Mouse (Mus musculus): ENCODE measurements around the gene Adam1a. TPM values are rescaled to one million over a fixed set of nuclear protein-coding genes. Genes with fewer than 3 reads are reported as not detected.
"Not testable (repeated sequence)": the region's sequence is repeated elsewhere in the genome, so short reads cannot be mapped to it uniquely, and the experiment has no call there.

Adam1a gene
- polyA plus RNA-seq, 1 experiment: 34.1 TPM

DNA sequence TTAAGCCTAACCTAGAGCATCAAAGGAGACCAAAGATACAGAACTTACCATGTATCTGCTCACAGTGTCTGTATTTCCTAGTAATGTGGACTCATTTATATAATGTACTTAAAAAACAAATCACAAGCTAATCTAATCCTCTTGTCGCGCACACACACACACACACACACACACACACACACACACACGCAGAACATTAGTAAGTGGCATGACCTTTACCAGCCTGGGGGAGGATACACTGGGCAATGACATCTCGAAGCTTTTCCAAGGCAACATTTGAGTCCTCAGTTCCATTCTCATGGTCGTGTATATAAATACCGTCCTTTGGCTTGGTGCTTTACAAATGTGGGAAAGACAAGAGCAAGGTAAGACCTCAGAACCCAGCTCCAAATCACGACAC is 18.8 kb downstream of the Adam1a start:
- TF ChIP-seq POLR2A (IDR thresholded peaks at IDR 0.05; ENCODE audit: borderline replicate concordance, extremely low read depth, insufficient read depth, insufficient read length, poor library complexity, severe bottlenecking) (no peak), CTCF (IDR thresholded peaks at IDR 0.05; ENCODE audit: borderline replicate concordance, extremely low read depth, insufficient read depth, insufficient read length) (no peak)
- no peak for DNase-seq (ENCODE audit: low read depth)

DNA sequence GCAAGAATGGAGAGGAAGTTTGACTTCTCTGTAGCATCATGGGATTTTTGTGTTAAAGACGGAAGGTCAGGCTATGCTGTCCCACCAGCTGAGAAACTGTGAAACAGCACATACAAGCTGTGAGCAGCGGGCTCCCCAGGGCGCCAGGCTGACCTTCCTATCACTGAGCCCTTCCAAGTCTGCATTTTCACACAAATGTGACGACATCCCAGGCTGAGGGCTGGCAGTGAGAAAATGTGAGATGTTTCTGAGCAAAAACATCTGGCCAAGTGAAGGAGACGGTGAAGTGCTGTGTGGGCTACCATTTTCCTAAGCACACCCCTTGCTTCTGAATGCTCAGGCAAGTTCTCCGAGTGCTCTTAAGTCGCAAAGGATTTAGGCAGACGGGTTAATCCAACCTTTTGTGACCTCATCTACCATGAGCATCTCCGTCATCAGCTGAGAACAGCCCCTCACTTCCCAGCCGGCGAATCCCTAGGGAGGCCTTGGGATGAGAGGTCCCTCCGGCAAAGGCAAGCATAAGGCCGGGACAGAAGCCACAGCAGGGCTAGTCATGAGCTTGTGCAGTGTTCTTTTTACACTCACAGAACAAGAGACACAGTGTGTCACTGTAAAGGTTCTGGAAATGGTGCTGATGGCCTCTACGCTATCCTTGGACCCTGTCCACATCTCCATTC is 19.4 kb downstream of the Adam1a start:
- TF ChIP-seq POLR2A (IDR thresholded peaks at IDR 0.05; ENCODE audit: borderline replicate concordance, extremely low read depth, insufficient read depth, insufficient read length, poor library complexity, severe bottlenecking) (no peak), CTCF (IDR thresholded peaks at IDR 0.05; ENCODE audit: borderline replicate concordance, extremely low read depth, insufficient read depth, insufficient read length) (no peak)
- DNase-seq (ENCODE audit: low read depth): no peak

DNA sequence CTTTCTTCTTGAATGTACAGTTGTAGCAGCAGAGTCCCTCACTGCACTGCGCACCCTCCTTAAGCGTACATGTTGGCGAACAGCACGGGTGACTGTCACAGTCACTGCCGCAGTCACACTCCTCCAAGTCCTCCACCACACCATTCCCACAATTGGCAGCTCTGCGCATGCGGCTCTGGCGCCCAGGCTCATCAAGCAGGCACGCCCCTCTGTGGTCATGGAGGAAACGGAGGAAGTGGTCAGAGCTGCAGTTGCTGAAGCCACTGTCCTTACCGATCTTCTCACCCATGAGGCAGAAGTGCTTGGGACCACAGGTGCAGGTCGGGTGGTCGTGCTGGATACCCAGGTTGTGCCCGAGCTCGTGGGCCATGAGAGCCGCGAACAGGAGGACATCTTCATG is 25.5 kb downstream of the Adam1a start:
- not testable (repeated sequence) for DNase-seq (ENCODE audit: low read depth)

- DNase-seq (ENCODE audit: low read depth): no peak
- TF ChIP-seq CTCF (IDR thresholded peaks at IDR 0.05; ENCODE audit: borderline replicate concordance, extremely low read depth, insufficient read depth, insufficient read length) (no peak), POLR2A (IDR thresholded peaks at IDR 0.05; ENCODE audit: borderline replicate concordance, extremely low read depth, insufficient read depth, insufficient read length, poor library complexity, severe bottlenecking) (no peak)
Measured at GRCm38 (mm10) chr5:121518983-121519382, 26.3 kb downstream of the Adam1a start.

- DNase-seq (ENCODE audit: low read depth): no peak
- no peak for TF ChIP-seq CTCF (IDR thresholded peaks at IDR 0.05; ENCODE audit: borderline replicate concordance, extremely low read depth, insufficient read depth, insufficient read length)
- no peak for TF ChIP-seq POLR2A (IDR thresholded peaks at IDR 0.05; ENCODE audit: borderline replicate concordance, extremely low read depth, insufficient read depth, insufficient read length, poor library complexity, severe bottlenecking)
Measured at GRCm38 (mm10) chr5:121510009-121510408, 35.3 kb downstream of the Adam1a start.

- TF ChIP-seq CTCF (IDR thresholded peaks at IDR 0.05; ENCODE audit: borderline replicate concordance, extremely low read depth, insufficient read depth, insufficient read length): no peak
- TF ChIP-seq POLR2A (IDR thresholded peaks at IDR 0.05; ENCODE audit: borderline replicate concordance, extremely low read depth, insufficient read depth, insufficient read length, poor library complexity, severe bottlenecking): no peak
- DNase-seq (ENCODE audit: low read depth): no peak
Measured at GRCm38 (mm10) chr5:121506846-121507245, 38.4 kb downstream of the Adam1a start.

GRCm38 (mm10) chr5:121503231-121503630 is 42.1 kb downstream of the Adam1a start, which contains the start of gene Adam1b:
TSS of gene Adam1b (minus strand) at chr5:121503435.
- TF ChIP-seq CTCF (IDR thresholded peaks at IDR 0.05; ENCODE audit: borderline replicate concordance, extremely low read depth, insufficient read depth, insufficient read length): no peak
- TF ChIP-seq POLR2A (IDR thresholded peaks at IDR 0.05; ENCODE audit: borderline replicate concordance, extremely low read depth, insufficient read depth, insufficient read length, poor library complexity, severe bottlenecking): no peak
- DNase-seq (ENCODE audit: low read depth): no peak

GRCm38 (mm10) chr5:121501424-121501996 is 43.8 kb downstream of the Adam1a start:
- not testable (repeated sequence) for DNase-seq (ENCODE audit: low read depth)

GRCm38 (mm10) chr5:121500719-121501118 is 44.6 kb downstream of the Adam1a start:
- no peak for DNase-seq (ENCODE audit: low read depth)
- TF ChIP-seq CTCF (IDR thresholded peaks at IDR 0.05; ENCODE audit: borderline replicate concordance, extremely low read depth, insufficient read depth, insufficient read length) (no peak), POLR2A (IDR thresholded peaks at IDR 0.05; ENCODE audit: borderline replicate concordance, extremely low read depth, insufficient read depth, insufficient read length, poor library complexity, severe bottlenecking) (no peak)

GRCm38 (mm10) chr5:121493305-121493704 is 52.0 kb downstream of the Adam1a start:
- DNase-seq (ENCODE audit: low read depth): no peak
- TF ChIP-seq POLR2A (IDR thresholded peaks at IDR 0.05; ENCODE audit: borderline replicate concordance, extremely low read depth, insufficient read depth, insufficient read length, poor library complexity, severe bottlenecking) (no peak), CTCF (IDR thresholded peaks at IDR 0.05; ENCODE audit: borderline replicate concordance, extremely low read depth, insufficient read depth, insufficient read length) (no peak)

- no peak for DNase-seq (ENCODE audit: low read depth)
- no peak for TF ChIP-seq POLR2A (IDR thresholded peaks at IDR 0.05; ENCODE audit: borderline replicate concordance, extremely low read depth, insufficient read depth, insufficient read length, poor library complexity, severe bottlenecking)
- TF ChIP-seq CTCF (IDR thresholded peaks at IDR 0.05; ENCODE audit: borderline replicate concordance, extremely low read depth, insufficient read depth, insufficient read length): no peak
Measured at GRCm38 (mm10) chr5:121484801-121485200, 60.5 kb downstream of the Adam1a start.

GRCm38 (mm10) chr5:121477680-121478079 is 67.6 kb downstream of the Adam1a start:
- TF ChIP-seq POLR2A (IDR thresholded peaks at IDR 0.05; ENCODE audit: borderline replicate concordance, extremely low read depth, insufficient read depth, insufficient read length, poor library complexity, severe bottlenecking): no peak
- TF ChIP-seq CTCF (IDR thresholded peaks at IDR 0.05; ENCODE audit: borderline replicate concordance, extremely low read depth, insufficient read depth, insufficient read length): 0 out of 2 replicates have a peak, but pooled peaks have one; percentile 9
- DNase-seq (ENCODE audit: low read depth): peak; percentile 82
